Mouse (Mus musculus) myocyte (in vitro differentiated cells): ENCODE measurements around the gene Nexmif.

Experiments used
- MAX ChIP-seq: IDR thresholded peaks from one replicate; pipeline ENCODE4 v1.6.1; 2011; ENCODE audit warnings: low read depth, mild to moderate bottlenecking, control low read depth
- POLR2A ChIP-seq: IDR thresholded peaks from one replicate; pipeline ENCODE4 v1.6.1; 2011; ENCODE audit warnings: low read depth, mild to moderate bottlenecking, control low read depth, moderate library complexity; ENCODE audit not compliant: insufficient read length
- USF1 ChIP-seq: IDR thresholded peaks from one replicate; pipeline ENCODE4 v1.6.1; 2011; ENCODE audit warnings: low read depth, mild to moderate bottlenecking, control low read depth, moderate library complexity

- no peak for TF ChIP-seq USF1
- TF ChIP-seq POLR2A = no peak
- no peak for TF ChIP-seq MAX
These were observed 1.2 kb downstream of the Nexmif start for GRCm38 (mm10) chrX:104199611-104200387.
